Mouse (Mus musculus): ENCODE measurements around the gene Ccser1. TPM values are rescaled to one million over a fixed set of nuclear protein-coding genes. Genes with fewer than 3 reads are reported as not detected.

The Ccser1 gene
- polyA plus RNA-seq, 1 experiment from 2014 or later = 5.0 TPM

GRCm38 (mm10) chr6:61621707-61622106 is 441.6 kb downstream of the Ccser1 start:
- Histone ChIP-seq H3K4me2 (replicated peaks) (no peak overlapping the region), H3K9ac (no peak overlapping the region), H3K4me1 (no peaks in the 10 kb centered on the region), H3K9me3 (no peaks in the 10 kb centered on the region), H3K36me3 (no peaks in the 10 kb centered on the region), H3K27ac (no peak overlapping the region), H3K4me3 (no peak overlapping the region), H3K27me3 (no peaks in the 10 kb centered on the region)
- ATAC-seq (ENCODE audit: insufficient number of reproducible peaks, insufficient read depth, low FRiP score, low TSS enrichment) = no peak
- WGBS = 72% methylated on average over 3 of the region's 3 CpGs

- no peaks in the 10 kb centered on the region for H3K36me3 ChIP-seq
- H3K4me1 ChIP-seq = no peaks in the 10 kb centered on the region
- H3K27ac ChIP-seq = no peak overlapping the region
- no peaks in the 10 kb centered on the region for H3K9me3 ChIP-seq
- H3K27me3 ChIP-seq = no peaks in the 10 kb centered on the region
- ATAC-seq (ENCODE audit: insufficient number of reproducible peaks, insufficient read depth, low FRiP score, low TSS enrichment) = no peak
- no peak overlapping the region for H3K4me2 ChIP-seq (replicated peaks)
- no peak overlapping the region for H3K9ac ChIP-seq
- H3K4me3 ChIP-seq = no peak overlapping the region
These were observed 481.3 kb downstream of the Ccser1 start for GRCm38 (mm10) chr6:61661414-61661813.

GRCm38 (mm10) chr6:61664572-61664971 is 484.4 kb downstream of the Ccser1 start:
- Histone ChIP-seq H3K36me3 (no peaks in the 10 kb centered on the region), H3K4me2 (replicated peaks) (no peak overlapping the region), H3K4me1 (no peaks in the 10 kb centered on the region), H3K4me3 (no peak overlapping the region), H3K9ac (no peak overlapping the region), H3K27me3 (no peaks in the 10 kb centered on the region), H3K9me3 (no peaks in the 10 kb centered on the region), H3K27ac (no peak overlapping the region)
- 62% methylated on average over 1 of the region's 1 CpGs for WGBS
- ATAC-seq (ENCODE audit: insufficient number of reproducible peaks, insufficient read depth, low FRiP score, low TSS enrichment) = no peak

- Histone ChIP-seq H3K4me1 (no peaks in the 10 kb centered on the region), H3K27me3 (no peaks in the 10 kb centered on the region), H3K4me3 (no peak overlapping the region), H3K9me3 (no peaks in the 10 kb centered on the region), H3K9ac (no peak overlapping the region), H3K4me2 (replicated peaks) (no peak overlapping the region), H3K36me3 (no peaks in the 10 kb centered on the region), H3K27ac (no peak overlapping the region)
- 35% methylated on average over 2 of the region's 2 CpGs for WGBS
- ATAC-seq (ENCODE audit: insufficient number of reproducible peaks, insufficient read depth, low FRiP score, low TSS enrichment) = no peak
These were observed 506.9 kb downstream of the Ccser1 start for GRCm38 (mm10) chr6:61687002-61687401.

GRCm38 (mm10) chr6:61703003-61703402 is 522.9 kb downstream of the Ccser1 start:
- Histone ChIP-seq H3K4me1 (no peaks in the 10 kb centered on the region), H3K27me3 (no peaks in the 10 kb centered on the region), H3K4me3 (no peak overlapping the region), H3K27ac (no peak overlapping the region), H3K4me2 (replicated peaks) (no peak overlapping the region), H3K36me3 (no peaks in the 10 kb centered on the region), H3K9ac (no peak overlapping the region), H3K9me3 (no peaks in the 10 kb centered on the region)
- 89% methylated on average over 7 of the region's 7 CpGs for WGBS
- no peak for ATAC-seq (ENCODE audit: insufficient number of reproducible peaks, insufficient read depth, low FRiP score, low TSS enrichment)

- Histone ChIP-seq H3K9me3 (no peaks in the 10 kb centered on the region), H3K4me3 (no peak overlapping the region), H3K4me1 (no peaks in the 10 kb centered on the region), H3K4me2 (replicated peaks) (no peak overlapping the region), H3K27ac (no peak overlapping the region), H3K27me3 (no peaks in the 10 kb centered on the region), H3K9ac (no peak overlapping the region), H3K36me3 (no peaks in the 10 kb centered on the region)
- ATAC-seq (ENCODE audit: insufficient number of reproducible peaks, insufficient read depth, low FRiP score, low TSS enrichment) = no peak
- WGBS = 82% methylated on average over 1 of the region's 1 CpGs
These were observed 541.1 kb downstream of the Ccser1 start for GRCm38 (mm10) chr6:61721220-61721619.

GRCm38 (mm10) chr6:61729065-61729464 is 548.9 kb downstream of the Ccser1 start:
- no peaks in the 10 kb centered on the region for H3K9me3 ChIP-seq
- H3K4me3 ChIP-seq = no peak overlapping the region
- ATAC-seq (ENCODE audit: insufficient number of reproducible peaks, insufficient read depth, low FRiP score, low TSS enrichment) = no peak
- H3K36me3 ChIP-seq = no peaks in the 10 kb centered on the region
- H3K9ac ChIP-seq = no peak overlapping the region
- no peaks in the 10 kb centered on the region for H3K4me1 ChIP-seq
- H3K27ac ChIP-seq = no peak overlapping the region
- WGBS = 46% methylated on average over 1 of the region's 1 CpGs
- H3K27me3 ChIP-seq = no peaks in the 10 kb centered on the region
- H3K4me2 ChIP-seq (replicated peaks) = no peak overlapping the region

GRCm38 (mm10) chr6:61730088-61730880 is 550.2 kb downstream of the Ccser1 start:
- no peak overlapping the region for H3K4me3 ChIP-seq
- no peak overlapping the region for H3K27ac ChIP-seq
- H3K4me1 ChIP-seq = no peaks in the 10 kb centered on the region
- no peak overlapping the region for H3K4me2 ChIP-seq (replicated peaks)
- H3K36me3 ChIP-seq = no peaks in the 10 kb centered on the region
- H3K9me3 ChIP-seq = no peaks in the 10 kb centered on the region
- no peak for ATAC-seq (ENCODE audit: insufficient number of reproducible peaks, insufficient read depth, low FRiP score, low TSS enrichment)
- WGBS = 83% methylated on average over 5 of the region's 5 CpGs
- H3K27me3 ChIP-seq = no peaks in the 10 kb centered on the region
- no peak overlapping the region for H3K9ac ChIP-seq

GRCm38 (mm10) chr6:61746346-61746745 is 566.2 kb downstream of the Ccser1 start:
- no peaks in the 10 kb centered on the region for H3K36me3 ChIP-seq
- H3K9me3 ChIP-seq = no peaks in the 10 kb centered on the region
- H3K9ac ChIP-seq = no peak overlapping the region
- no peak overlapping the region for H3K27ac ChIP-seq
- no peak overlapping the region for H3K4me3 ChIP-seq
- H3K4me2 ChIP-seq (replicated peaks) = no peak overlapping the region
- ATAC-seq (ENCODE audit: insufficient number of reproducible peaks, insufficient read depth, low FRiP score, low TSS enrichment) = no peak
- H3K27me3 ChIP-seq = no peaks in the 10 kb centered on the region
- H3K4me1 ChIP-seq = no peaks in the 10 kb centered on the region
- WGBS = 65% methylated on average over 1 of the region's 1 CpGs

GRCm38 (mm10) chr6:61762135-61762534 is 582.0 kb downstream of the Ccser1 start:
- no peak overlapping the region for H3K4me3 ChIP-seq
- no peak overlapping the region for H3K27ac ChIP-seq
- no peak overlapping the region for H3K4me2 ChIP-seq (replicated peaks)
- no peaks in the 10 kb centered on the region for H3K9me3 ChIP-seq
- no peaks in the 10 kb centered on the region for H3K36me3 ChIP-seq
- no peak for ATAC-seq (ENCODE audit: insufficient number of reproducible peaks, insufficient read depth, low FRiP score, low TSS enrichment)
- H3K4me1 ChIP-seq = no peaks in the 10 kb centered on the region
- 94% methylated on average over 3 of the region's 3 CpGs for WGBS
- H3K27me3 ChIP-seq = no peaks in the 10 kb centered on the region
- no peak overlapping the region for H3K9ac ChIP-seq

GRCm38 (mm10) chr6:61763379-61763778 is 583.3 kb downstream of the Ccser1 start:
- no peak overlapping the region for H3K4me3 ChIP-seq
- no peaks in the 10 kb centered on the region for H3K27me3 ChIP-seq
- H3K27ac ChIP-seq = no peak overlapping the region
- H3K9me3 ChIP-seq = no peaks in the 10 kb centered on the region
- no peaks in the 10 kb centered on the region for H3K4me1 ChIP-seq
- ATAC-seq (ENCODE audit: insufficient number of reproducible peaks, insufficient read depth, low FRiP score, low TSS enrichment) = no peak
- WGBS = 70% methylated on average over 5 of the region's 5 CpGs
- H3K4me2 ChIP-seq (replicated peaks) = no peak overlapping the region
- no peaks in the 10 kb centered on the region for H3K36me3 ChIP-seq
- no peak overlapping the region for H3K9ac ChIP-seq

GRCm38 (mm10) chr6:61765801-61766200 is 585.7 kb downstream of the Ccser1 start:
- no peaks in the 10 kb centered on the region for H3K27me3 ChIP-seq
- H3K36me3 ChIP-seq = no peaks in the 10 kb centered on the region
- no peak overlapping the region for H3K9ac ChIP-seq
- H3K4me1 ChIP-seq = no peaks in the 10 kb centered on the region
- ATAC-seq (ENCODE audit: insufficient number of reproducible peaks, insufficient read depth, low FRiP score, low TSS enrichment) = no peak
- H3K9me3 ChIP-seq = no peaks in the 10 kb centered on the region
- H3K4me2 ChIP-seq (replicated peaks) = no peak overlapping the region
- WGBS = 76% methylated on average over 2 of the region's 2 CpGs
- H3K4me3 ChIP-seq = no peak overlapping the region
- H3K27ac ChIP-seq = no peak overlapping the region

Measured in embryonic facial prominence, embryonic 12.5 days (tissue).